Mouse (Mus musculus) midbrain, embryonic 15.5 days (tissue): ENCODE data around the gene Zfp78. TPM values are rescaled to one million over a fixed set of nuclear protein-coding genes. Genes with fewer than 3 reads are reported as not detected.

Source experiments
- ATAC-seq: fragments of 200-750 bp; cut with Nextera tagmentation; replicated peaks from 2 replicates; pipeline ENCODE4 v1.8.0; 2017; ENCODE audit warnings: moderate TSS enrichment
- H3K27ac ChIP-seq: fragments of 300-500 bp; sonication (generic); 2 replicates; pipeline ENCODE4 v1.5.1; 2015; ENCODE audit warnings: mild to moderate bottlenecking, inconsistent platforms
- H3K27me3 ChIP-seq: fragments of 300-500 bp; sonication (generic); replicated peaks from 2 replicates; pipeline ENCODE4 v1.6.1; 2015; ENCODE audit warnings: inconsistent platforms
- H3K36me3 ChIP-seq: fragments of 300-500 bp; sonication (generic); replicated peaks from 2 replicates; pipeline ENCODE4 v1.6.1; 2015; ENCODE audit warnings: inconsistent platforms
- H3K4me1 ChIP-seq: fragments of 300-500 bp; sonication (generic); 2 replicates; pipeline ENCODE4 v1.6.1; 2015; ENCODE audit warnings: inconsistent platforms
- H3K4me2 ChIP-seq: fragments of 300-500 bp; sonication (generic); 2 replicates; pipeline ENCODE4 v1.6.1; 2015; ENCODE audit warnings: inconsistent platforms, mild to moderate bottlenecking, moderate library complexity
- H3K4me3 ChIP-seq: fragments of 300-500 bp; sonication (generic); 2 replicates; pipeline ENCODE4 v1.5.1; 2015; ENCODE audit warnings: mild to moderate bottlenecking, inconsistent platforms
- H3K9ac ChIP-seq: fragments of 300-500 bp; sonication (generic); 2 replicates; pipeline ENCODE4 v1.6.1; 2015; ENCODE audit warnings: mild to moderate bottlenecking, inconsistent platforms
- H3K9me3 ChIP-seq: fragments of 300-500 bp; sonication (generic); 2 replicates; pipeline ENCODE4 v1.6.1; 2016; ENCODE audit warnings: inconsistent platforms
- WGBS: fragments of 180-500 bp; shearing (Covaris S2); methylation state at CpG from one replicate; pipeline ENCODE4 v1.1.7; 2015; ENCODE audit warnings: mixed read lengths; 5-methylcytosine and 5-hydroxymethylcytosine counted together
- polyA plus RNA-seq: library from polyadenylated mRNA; unstranded; fragments of >200 nt; fragmentation: Nextera tagmentation; extraction: Ambion mirVana; gene quantifications from 2 replicates; pipeline ENCODE4 v1.2.1, GENCODE M21; 2015

The Zfp78 gene
- polyA plus RNA-seq, result 5.3 and 6.1 TPM in 2 replicates

- WGBS, result 0% methylated on average over 23 of the region's 23 CpGs
- H3K27ac ChIP-seq, result peak within 1 kb of the TSS; percentile 95
- H3K4me2 ChIP-seq, result peak within 1 kb of the TSS; percentile 65
- no peaks in the 10 kb centered on the region for H3K9me3 ChIP-seq
- H3K9ac ChIP-seq, result peak within 1 kb of the TSS; percentile 63
- peak within 1 kb of the TSS; percentile 60 for H3K4me3 ChIP-seq
- ATAC-seq, result peak; percentile 87
- peaks cover 21% of the 10 kb centered on the region for H3K4me1 ChIP-seq
- no peaks in the 10 kb centered on the region for H3K36me3 ChIP-seq
- H3K27me3 ChIP-seq, result no peaks in the 10 kb centered on the region
Measured at GRCm38 (mm10) chr7:6363047-6363488, at the start of gene Zfp78. Gene Zfp78 (plus strand): TSS chr7:6363280.

GRCm38 (mm10) chr7:6330458-6331232, 32.4 kb upstream of the Zfp78 start:
- no peaks in the 10 kb centered on the region for H3K9me3 ChIP-seq
- 13% methylated on average over 23 of the region's 23 CpGs for WGBS
- peak overlapping the region; percentile 68 for H3K9ac ChIP-seq
- peak overlapping the region; percentile 89 for H3K27ac ChIP-seq
- H3K27me3 ChIP-seq, result no peaks in the 10 kb centered on the region
- H3K4me3 ChIP-seq, result peak overlapping the region; percentile 55
- peaks cover 4% of the 10 kb centered on the region; the same call in 1 of the 2 replicates for H3K36me3 ChIP-seq
- peak; percentile 90 for ATAC-seq
- peaks cover 10% of the 10 kb centered on the region for H3K4me1 ChIP-seq
- peak overlapping the region; percentile 58 for H3K4me2 ChIP-seq

DNA sequence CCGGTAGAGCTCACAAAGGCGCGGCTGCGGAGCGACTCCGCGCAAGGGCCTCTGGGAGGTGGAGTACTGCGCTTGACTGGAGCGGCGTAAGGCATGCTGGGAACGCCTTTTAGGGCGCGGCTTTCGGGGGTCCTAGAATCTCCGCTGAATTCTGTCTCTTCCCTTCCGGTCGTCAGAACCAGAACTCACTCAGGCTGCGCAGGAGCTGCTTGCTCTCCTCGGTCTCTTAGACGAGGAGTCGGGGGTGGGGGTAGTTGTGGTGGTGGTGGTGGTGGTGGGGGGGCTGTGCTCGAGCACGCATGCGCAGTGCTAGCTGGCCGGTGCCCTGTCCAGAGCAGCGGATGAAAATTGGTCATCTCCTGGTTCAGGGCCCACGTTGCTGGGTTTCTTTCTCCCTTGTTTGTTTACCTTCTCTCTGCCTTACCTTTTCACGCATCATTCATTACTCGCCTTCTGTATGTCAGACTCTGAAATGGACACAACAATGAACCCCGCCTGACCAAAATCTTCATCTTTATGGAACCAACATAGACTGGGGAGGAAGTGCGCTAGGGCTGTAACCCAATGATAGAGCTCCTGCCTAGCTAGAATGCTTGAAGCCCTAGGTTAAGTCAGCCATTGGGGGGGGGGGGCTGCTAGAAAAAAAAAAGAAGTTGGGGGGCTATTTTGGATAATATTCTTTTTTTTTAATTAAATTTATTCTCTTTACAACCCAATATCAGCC, 31.7 kb upstream of the Zfp78 start, which contains the start of gene Zfp583:
Gene Zfp583 (minus strand): TSS at position 53 of the 724 bp plus-strand sequence.
- H3K4me3 ChIP-seq, result peak within 1 kb of the TSS; percentile 55
- H3K9me3 ChIP-seq, result no peaks in the 10 kb centered on the region
- WGBS, result 5% methylated on average over 31 of the region's 31 CpGs
- H3K27ac ChIP-seq, result peak within 1 kb of the TSS; percentile 89
- H3K4me2 ChIP-seq, result peak within 1 kb of the TSS; percentile 58
- ATAC-seq, result peak; percentile 94
- no peaks in the 10 kb centered on the region for H3K27me3 ChIP-seq
- no peaks in the 10 kb centered on the region; the same call in 1 of the 2 replicates for H3K36me3 ChIP-seq
- H3K4me1 ChIP-seq, result peaks cover 10% of the 10 kb centered on the region
- peak within 1 kb of the TSS; percentile 68 for H3K9ac ChIP-seq

DNA sequence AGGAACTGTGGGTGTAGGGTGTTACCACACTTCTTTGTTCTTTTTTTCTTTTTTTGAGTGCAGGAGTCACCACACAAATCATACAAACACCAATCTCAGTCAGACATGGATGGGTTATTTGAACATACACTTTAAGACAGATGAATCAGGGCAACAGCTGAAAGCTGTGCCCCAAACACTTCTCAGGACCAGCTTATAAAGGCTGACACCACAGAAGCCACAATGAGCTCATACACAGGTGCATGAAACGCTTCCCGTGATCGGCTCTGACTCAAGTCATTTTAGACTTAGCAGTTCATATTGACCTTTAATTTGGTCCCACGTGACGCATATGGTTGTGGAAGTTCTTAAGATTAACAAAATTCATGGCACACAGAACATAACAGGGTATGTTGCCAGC, 23.2 kb upstream of the Zfp78 start:
- Histone ChIP-seq H3K27ac (no peak overlapping the region), H3K4me2 (no peak overlapping the region), H3K4me1 (peaks cover 9% of the 10 kb centered on the region), H3K9me3 (no peaks in the 10 kb centered on the region), H3K4me3 (no peak overlapping the region), H3K27me3 (no peaks in the 10 kb centered on the region; the same call in 1 of the 2 replicates), H3K36me3 (no peaks in the 10 kb centered on the region), H3K9ac (no peak overlapping the region)
- 88% methylated on average over 5 of the region's 5 CpGs for WGBS
- no peak for ATAC-seq

- H3K4me1 ChIP-seq, result peaks cover 12% of the 10 kb centered on the region
- WGBS, result under 1% methylated on average over 26 of the region's 26 CpGs
- H3K4me2 ChIP-seq, result peak within 1 kb of the TSS; percentile 51
- peak within 1 kb of the TSS; percentile 64 for H3K4me3 ChIP-seq
- H3K36me3 ChIP-seq, result no peaks in the 10 kb centered on the region
- peak within 1 kb of the TSS; percentile 80 for H3K9ac ChIP-seq
- peak within 1 kb of the TSS; percentile 88 for H3K27ac ChIP-seq
- peak; percentile 94 for ATAC-seq
- no peaks in the 10 kb centered on the region for H3K27me3 ChIP-seq
- H3K9me3 ChIP-seq, result no peaks in the 10 kb centered on the region
Measured at GRCm38 (mm10) chr7:6343501-6344071, 19.5 kb upstream of the Zfp78 start, which contains the start of gene Gm3854. Gene Gm3854 (plus strand): TSS chr7:6343759.

- H3K4me1 ChIP-seq, result peaks cover 12% of the 10 kb centered on the region
- 30% methylated on average over 10 of the region's 10 CpGs for WGBS
- no peaks in the 10 kb centered on the region for H3K27me3 ChIP-seq
- peak; percentile 60 for ATAC-seq
- H3K4me2 ChIP-seq, result peak overlapping the region; percentile 51
- no peaks in the 10 kb centered on the region for H3K9me3 ChIP-seq
- peak overlapping the region; percentile 64 for H3K4me3 ChIP-seq
- H3K9ac ChIP-seq, result peak overlapping the region; percentile 80; the same call in 1 of the 2 replicates
- H3K27ac ChIP-seq, result peak overlapping the region; percentile 88; the same call in 1 of the 2 replicates
- no peaks in the 10 kb centered on the region for H3K36me3 ChIP-seq
Measured at GRCm38 (mm10) chr7:6344124-6344523, 19.0 kb upstream of the Zfp78 start.

DNA sequence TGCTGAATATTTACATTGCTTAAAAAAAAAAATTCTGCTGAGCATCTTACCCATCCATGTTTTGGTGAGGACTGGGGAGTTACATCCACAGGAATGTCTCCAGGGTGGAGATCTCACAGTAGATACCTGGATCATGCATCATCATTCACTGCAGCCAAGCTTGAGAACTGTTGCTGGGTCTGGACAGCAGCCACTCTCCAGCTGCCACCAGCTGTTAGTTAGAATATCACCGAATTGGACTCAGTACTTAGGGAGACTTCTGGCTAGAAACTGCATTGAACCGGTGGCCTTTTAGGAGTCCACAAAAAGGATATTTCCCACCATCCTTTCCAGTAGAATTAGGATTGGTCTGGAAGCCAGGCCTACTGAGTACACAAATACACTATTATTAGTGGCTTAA, 5.0 kb upstream of the Zfp78 start:
- Histone ChIP-seq H3K9me3 (no peaks in the 10 kb centered on the region), H3K27ac (no peak overlapping the region), H3K9ac (no peak overlapping the region), H3K27me3 (no peaks in the 10 kb centered on the region), H3K4me3 (no peak overlapping the region), H3K36me3 (peaks cover 12% of the 10 kb centered on the region), H3K4me1 (peaks cover 7% of the 10 kb centered on the region; the same call in 1 of the 2 replicates), H3K4me2 (no peak overlapping the region)
- WGBS, result 70% methylated on average over 2 of the region's 2 CpGs
- ATAC-seq, result no peak

DNA sequence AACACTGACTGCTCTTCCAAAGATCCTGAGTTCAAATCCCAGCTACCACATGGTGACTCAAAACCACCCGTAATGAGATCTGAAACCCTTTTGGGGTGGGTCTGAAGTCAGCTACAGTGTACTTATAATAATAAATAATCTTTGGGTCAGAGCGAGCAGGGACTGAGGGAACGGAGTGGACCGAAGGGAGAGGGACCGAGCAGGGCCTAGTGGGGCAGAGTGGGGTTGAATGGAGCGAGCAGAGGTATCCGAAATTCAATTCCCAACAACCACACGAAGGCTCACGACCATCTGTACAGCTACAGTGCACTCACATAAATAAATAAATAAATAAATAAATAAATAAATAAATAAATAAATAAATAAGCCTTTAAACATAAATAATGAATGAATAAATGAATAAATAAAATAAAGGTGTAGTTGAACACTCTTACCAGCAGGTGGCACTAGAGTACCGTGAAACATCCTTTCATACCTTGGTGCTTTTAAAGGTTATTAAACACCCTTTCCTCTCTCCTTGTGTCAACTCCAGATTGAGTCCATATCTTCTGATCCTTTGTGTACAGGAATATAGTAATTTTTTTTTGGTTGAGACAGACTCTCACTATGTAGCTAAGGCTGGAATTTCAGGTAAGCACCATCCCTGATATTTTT, 4.0 kb upstream of the Zfp78 start:
- WGBS, result 54% methylated on average over 10 of the region's 10 CpGs
- Histone ChIP-seq H3K9me3 (no peaks in the 10 kb centered on the region), H3K27me3 (no peaks in the 10 kb centered on the region), H3K4me1 (peaks cover 13% of the 10 kb centered on the region), H3K4me3 (no peak overlapping the region), H3K27ac (peak overlapping the region; percentile 62), H3K4me2 (no peak overlapping the region), H3K9ac (no peak overlapping the region), H3K36me3 (0 out of 2 replicates have a peak, but pooled peaks cover 2% of the 10 kb centered on the region)
- no peak for ATAC-seq

DNA sequence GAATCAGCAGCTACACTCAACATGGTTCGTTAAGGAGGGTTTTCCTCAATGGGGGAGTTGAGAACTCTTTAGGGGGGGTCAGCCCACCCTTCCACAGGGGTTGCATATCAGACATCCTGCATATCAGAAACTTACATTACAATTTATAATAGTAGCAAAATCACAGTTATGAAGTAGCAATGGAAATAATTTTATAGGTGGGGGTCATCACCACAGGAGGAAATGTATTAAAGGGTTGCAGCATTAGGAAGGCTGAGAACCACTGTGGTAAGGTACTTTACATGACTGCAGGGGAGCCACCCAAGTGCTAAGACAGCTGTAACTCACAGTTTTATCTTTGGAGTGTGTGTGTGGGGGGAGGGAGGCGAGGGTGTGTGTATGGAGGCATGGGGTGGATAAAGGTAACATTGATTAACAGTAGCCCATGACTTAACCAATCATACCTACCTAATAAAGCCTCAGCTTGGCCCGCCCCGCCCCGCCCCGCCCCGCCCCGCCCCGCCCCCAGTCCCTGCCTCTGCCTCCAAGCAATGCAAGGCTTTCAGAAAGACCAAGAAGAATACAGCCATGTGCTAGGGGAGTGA, 2.5 kb upstream of the Zfp78 start:
- H3K9me3 ChIP-seq, result no peaks in the 10 kb centered on the region
- no peak overlapping the region for H3K4me3 ChIP-seq
- no peak for ATAC-seq
- no peaks in the 10 kb centered on the region for H3K27me3 ChIP-seq
- H3K36me3 ChIP-seq, result no peaks in the 10 kb centered on the region
- H3K27ac ChIP-seq, result no peak overlapping the region
- WGBS, result 19% methylated on average over 9 of the region's 9 CpGs
- H3K4me1 ChIP-seq, result peaks cover 21% of the 10 kb centered on the region
- H3K9ac ChIP-seq, result no peak overlapping the region
- no peak overlapping the region for H3K4me2 ChIP-seq

GRCm38 (mm10) chr7:6361756-6362155, 1.3 kb upstream of the Zfp78 start:
- Histone ChIP-seq H3K9ac (peak overlapping the region; percentile 55), H3K4me1 (peaks cover 21% of the 10 kb centered on the region), H3K27me3 (no peaks in the 10 kb centered on the region), H3K27ac (peak overlapping the region; percentile 95), H3K4me2 (peak overlapping the region; percentile 65), H3K9me3 (no peaks in the 10 kb centered on the region), H3K36me3 (no peaks in the 10 kb centered on the region), H3K4me3 (peak overlapping the region; percentile 60)
- 21% methylated on average over 7 of the region's 7 CpGs for WGBS
- no peak for ATAC-seq

DNA sequence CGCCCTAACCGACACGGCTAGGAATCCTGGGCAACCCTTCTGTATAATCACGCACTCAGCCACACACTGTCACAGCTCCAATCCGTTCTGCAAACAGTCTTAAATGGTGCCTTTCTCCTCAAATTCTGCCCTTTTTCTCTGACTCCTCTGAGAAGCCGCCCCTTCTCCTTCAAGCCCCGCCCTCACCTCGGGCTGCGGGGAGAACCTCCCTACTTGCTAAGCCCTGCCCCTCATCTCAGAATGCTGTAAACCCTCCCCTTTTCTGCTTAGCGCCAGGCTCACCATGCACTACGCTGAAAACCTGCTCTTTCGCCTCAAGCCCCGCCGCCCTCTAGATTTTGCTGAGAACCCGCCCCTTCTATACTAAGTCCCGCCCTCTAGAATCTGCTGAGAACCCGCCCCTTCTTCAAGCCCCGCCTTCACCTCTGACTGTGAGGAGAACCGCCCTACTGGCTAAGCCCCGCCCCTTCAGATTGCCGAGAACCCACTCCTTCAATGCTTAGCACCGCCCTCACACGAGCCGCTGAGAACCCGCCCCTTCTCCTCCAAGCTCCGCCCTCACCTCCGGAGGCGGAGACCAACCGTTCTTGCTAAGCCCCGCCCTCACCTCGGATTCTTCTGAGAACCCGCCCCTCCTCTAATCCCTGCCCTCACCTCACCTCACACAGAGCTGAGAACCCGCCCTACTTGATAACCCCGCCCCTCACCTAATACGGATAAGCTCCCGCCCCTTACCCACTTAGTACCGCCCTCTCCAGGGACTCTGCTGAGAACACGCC, 623 bp upstream of the Zfp78 start:
- under 1% methylated on average over 38 of the region's 38 CpGs for WGBS
- H3K9me3 ChIP-seq, result no peaks in the 10 kb centered on the region
- H3K27me3 ChIP-seq, result no peaks in the 10 kb centered on the region
- peak overlapping the region; percentile 60 for H3K4me3 ChIP-seq
- peaks cover 21% of the 10 kb centered on the region for H3K4me1 ChIP-seq
- peak overlapping the region; percentile 55 for H3K9ac ChIP-seq
- peak overlapping the region; percentile 95 for H3K27ac ChIP-seq
- H3K36me3 ChIP-seq, result no peaks in the 10 kb centered on the region
- ATAC-seq, result peak; percentile 94
- peak overlapping the region; percentile 65 for H3K4me2 ChIP-seq
